Mouse (Mus musculus): ENCODE data around the gene 3110082I17Rik.

The 3110082I17Rik gene

GRCm38 (mm10) chr5:139418110-139418509 lies 42.2 kb downstream of the 3110082I17Rik start:
- DNase-seq (ENCODE audit: low spot score): no peak

- no peak for DNase-seq (ENCODE audit: low spot score)
Observed at GRCm38 (mm10) chr5:139417480-139417879, 42.8 kb downstream of the 3110082I17Rik start.

GRCm38 (mm10) chr5:139416942-139417341 lies 43.4 kb downstream of the 3110082I17Rik start:
- no peak for DNase-seq (ENCODE audit: low spot score)

GRCm38 (mm10) chr5:139415001-139415400 lies 45.3 kb downstream of the 3110082I17Rik start:
- DNase-seq (ENCODE audit: low spot score): no peak

GRCm38 (mm10) chr5:139413545-139413944 lies 46.8 kb downstream of the 3110082I17Rik start:
- DNase-seq (ENCODE audit: low spot score): no peak

GRCm38 (mm10) chr5:139411665-139412314 lies 48.5 kb downstream of the 3110082I17Rik start:
- no peak for DNase-seq (ENCODE audit: low spot score)

- DNase-seq (ENCODE audit: low spot score): no peak
Observed at GRCm38 (mm10) chr5:139411117-139411516, 49.2 kb downstream of the 3110082I17Rik start.

GRCm38 (mm10) chr5:139410056-139410455 lies 50.3 kb downstream of the 3110082I17Rik start:
- no peak for DNase-seq (ENCODE audit: low spot score)

- no peak for DNase-seq (ENCODE audit: low spot score)
Observed at GRCm38 (mm10) chr5:139409412-139409811, 50.9 kb downstream of the 3110082I17Rik start.

- no peak for DNase-seq (ENCODE audit: low spot score)
Observed at GRCm38 (mm10) chr5:139408511-139408910, 51.8 kb downstream of the 3110082I17Rik start.

GRCm38 (mm10) chr5:139407121-139407885 lies 53.0 kb downstream of the 3110082I17Rik start:
- DNase-seq (ENCODE audit: low spot score): no peak

GRCm38 (mm10) chr5:139405953-139406352 lies 54.4 kb downstream of the 3110082I17Rik start:
- no peak for DNase-seq (ENCODE audit: low spot score)

- no peak for DNase-seq (ENCODE audit: low spot score)
Observed at GRCm38 (mm10) chr5:139405478-139405877, 54.8 kb downstream of the 3110082I17Rik start.

- no peak for DNase-seq (ENCODE audit: low spot score)
Observed at GRCm38 (mm10) chr5:139404801-139405401, 55.4 kb downstream of the 3110082I17Rik start, which contains the start of gene C130050O18Rik. C130050O18Rik (plus strand) TSS chr5:139405280.

- no peak for DNase-seq (ENCODE audit: low spot score)
Observed at GRCm38 (mm10) chr5:139403692-139404260, 56.6 kb downstream of the 3110082I17Rik start.

GRCm38 (mm10) chr5:139402106-139402505 lies 58.2 kb downstream of the 3110082I17Rik start:
- no peak for DNase-seq (ENCODE audit: low spot score)

GRCm38 (mm10) chr5:139399991-139400390 lies 60.3 kb downstream of the 3110082I17Rik start:
- no peak for DNase-seq (ENCODE audit: low spot score)

- DNase-seq (ENCODE audit: low spot score): no peak
Observed at GRCm38 (mm10) chr5:139398786-139399185, 61.5 kb downstream of the 3110082I17Rik start.

GRCm38 (mm10) chr5:139397959-139398753 lies 62.2 kb downstream of the 3110082I17Rik start:
- peak; percentile 70 for DNase-seq (ENCODE audit: low spot score)

GRCm38 (mm10) chr5:139397359-139397916 lies 62.9 kb downstream of the 3110082I17Rik start:
- DNase-seq (ENCODE audit: low spot score): no peak

- no peak for DNase-seq (ENCODE audit: low spot score)
Observed at GRCm38 (mm10) chr5:139395528-139395927, 64.8 kb downstream of the 3110082I17Rik start.

Data from urinary bladder, postnatal 10 days (tissue).